Mouse (Mus musculus) frontal cortex, adult 2 months (tissue): Measurements from ENCODE around the gene Itgb3. TPM values are rescaled to one million over a fixed set of nuclear protein-coding genes. Genes with fewer than 3 reads are reported as not detected.
A peak's percentile ranks its signal among the peaks of the same experiment; 100 is the strongest.
"Not testable (repeated sequence)": the region's sequence is repeated elsewhere in the genome, so short reads cannot be mapped to it uniquely, and the experiment has no call there.

ENCODE experiments used
- DNase-seq, 2 experiments: peaks; one replicate each; pipeline ENCODE4 v3.0.0; 2022; ENCODE audit warnings: low spot score in 1 of 2; ENCODE audit errors: extremely low spot score in 1 of 2
- polyA plus RNA-seq: library from polyadenylated mRNA; depleted of rRNA; stranded (reverse); fragments of >200 nt; gene quantifications from 2 replicates; pipeline ENCODE4 v1.2.3, GENCODE M21; 2012; rRNA removed

Itgb3 gene
- 1.8 and 1.9 TPM in 2 replicates for polyA plus RNA-seq

- DNase-seq, result peak in 1 of 2 experiments; percentile 54
Observed at GRCm38 (mm10) chr11:104607491-104608245, at the start of gene Itgb3. Gene Itgb3, plus strand, starts transcription at chr11:104608000.

GRCm38 (mm10) chr11:104558065-104558464 is 49.7 kb upstream of the Itgb3 start:
- peak in 1 of 2 experiments; percentile 48 for DNase-seq

GRCm38 (mm10) chr11:104558651-104559403 is 49.0 kb upstream of the Itgb3 start:
- DNase-seq, result peak in 1 of 2 experiments; percentile 60

- DNase-seq, result no peak
Observed at GRCm38 (mm10) chr11:104560971-104561370, 46.8 kb upstream of the Itgb3 start.

- DNase-seq, result peak; percentile 51 to 54
Observed at GRCm38 (mm10) chr11:104563496-104563895, 44.3 kb upstream of the Itgb3 start.

GRCm38 (mm10) chr11:104565172-104565571 is 42.6 kb upstream of the Itgb3 start:
- DNase-seq, result no peak

GRCm38 (mm10) chr11:104566097-104566496 is 41.7 kb upstream of the Itgb3 start:
- no peak for DNase-seq

GRCm38 (mm10) chr11:104566796-104567195 is 41.0 kb upstream of the Itgb3 start:
- DNase-seq, result no peak

- peak in 1 of 2 experiments; percentile 53 for DNase-seq
Observed at GRCm38 (mm10) chr11:104567736-104568135, 40.1 kb upstream of the Itgb3 start.

GRCm38 (mm10) chr11:104568326-104568725 is 39.5 kb upstream of the Itgb3 start:
- DNase-seq, result no peak

- not testable (repeated sequence) for DNase-seq
Observed at GRCm38 (mm10) chr11:104570515-104570914, 37.3 kb upstream of the Itgb3 start.

GRCm38 (mm10) chr11:104571373-104571772 is 36.4 kb upstream of the Itgb3 start:
- peak in 1 of 2 experiments; percentile 64 for DNase-seq

GRCm38 (mm10) chr11:104572091-104572490 is 35.7 kb upstream of the Itgb3 start:
- DNase-seq, result no peak

GRCm38 (mm10) chr11:104572566-104572965 is 35.2 kb upstream of the Itgb3 start:
- DNase-seq, result no peak

- DNase-seq, result no peak
Observed at GRCm38 (mm10) chr11:104576772-104577612, 30.8 kb upstream of the Itgb3 start.

GRCm38 (mm10) chr11:104578074-104578473 is 29.7 kb upstream of the Itgb3 start:
- DNase-seq, result no peak

- DNase-seq, result no peak
Observed at GRCm38 (mm10) chr11:104579084-104579483, 28.7 kb upstream of the Itgb3 start.

- DNase-seq, result no peak
Observed at GRCm38 (mm10) chr11:104579575-104579974, 28.2 kb upstream of the Itgb3 start.

GRCm38 (mm10) chr11:104580091-104580490 is 27.7 kb upstream of the Itgb3 start:
- DNase-seq, result no peak

- no peak for DNase-seq
Observed at GRCm38 (mm10) chr11:104580606-104581005, 27.2 kb upstream of the Itgb3 start.
